Mouse (Mus musculus) CH12.LX (cell line): Measurements from ENCODE around the gene Ddx10. TPM values are rescaled to one million over a fixed set of nuclear protein-coding genes. Genes with fewer than 3 reads are reported as not detected.
"Not testable (repeated sequence)": the region's sequence is repeated elsewhere in the genome, so short reads cannot be mapped to it uniquely, and the experiment has no call there.

Experiments
- DNase-seq: peaks from one replicate; pipeline ENCODE4 v3.0.0-alpha.2; 2013; ENCODE audit errors: extremely low read depth
- H3K27ac ChIP-seq: 2 replicates; pipeline ENCODE4 v1.5.1; 2012; ENCODE audit warnings: low read depth, mild to moderate bottlenecking, control low read depth, moderate library complexity; ENCODE audit not compliant: insufficient read depth
- H3K27me3 ChIP-seq: replicated peaks from 2 replicates; pipeline ENCODE3; 2012; ENCODE audit warnings: inconsistent platforms
- H3K36me3 ChIP-seq, 2 experiments: replicated peaks in 1 of 2; 2 replicates each; pipeline versions ENCODE3 to v1.6.1; 2012; ENCODE audit warnings: inconsistent platforms in 1 of 2, low read length in 1 of 2, mild to moderate bottlenecking in 1 of 2, mixed read lengths in 1 of 2, moderate library complexity in 1 of 2; ENCODE audit not compliant: control insufficient read depth in 1 of 2, insufficient read depth in 1 of 2
- H3K4me1 ChIP-seq, 2 experiments: 2 replicates each; pipeline ENCODE4 v1.6.1; 2012; ENCODE audit warnings: inconsistent platforms in 1 of 2, moderate library complexity in 1 of 2; ENCODE audit not compliant: insufficient read depth in 2 of 2, control insufficient read depth in 1 of 2
- H3K4me2 ChIP-seq: 2 replicates; pipeline ENCODE4 v1.6.1; 2012; ENCODE audit warnings: low read depth, mild to moderate bottlenecking, control low read depth; ENCODE audit not compliant: poor library complexity, insufficient read depth, severe bottlenecking
- H3K4me3 ChIP-seq, 3 experiments: fragments of 150-350 bp in 1 of 3; sonication (generic) in 1 of 3; replicated peaks in 1 of 3; 2 replicates each; pipeline versions ENCODE3 to v1.5.1; 2011 to 2012; ENCODE audit warnings: low read depth in 2 of 3, low read length in 2 of 3, mild to moderate bottlenecking in 2 of 3, moderate library complexity in 2 of 3, control low read depth in 1 of 3, improper control_type of control experiment in 1 of 3, inconsistent platforms in 1 of 3, mixed read lengths in 1 of 3; ENCODE audit not compliant: poor library complexity in 1 of 3
- H3K79me2 ChIP-seq: replicated peaks from 2 replicates; pipeline ENCODE4 v1.6.1; 2012; ENCODE audit warnings: mild to moderate bottlenecking, moderate library complexity; ENCODE audit not compliant: control insufficient read depth, poor library complexity, insufficient read depth, severe bottlenecking; ENCODE audit errors: extremely low read depth
- H3K9ac ChIP-seq: 2 replicates; pipeline ENCODE4 v1.6.1; 2012; ENCODE audit warnings: low read depth, mild to moderate bottlenecking, control low read depth, moderate library complexity; ENCODE audit not compliant: insufficient read depth
- H3K9me3 ChIP-seq: replicated peaks from 2 replicates; pipeline ENCODE3; 2012; ENCODE audit warnings: low read length, inconsistent platforms, mixed read lengths
- BHLHE40 ChIP-seq: IDR thresholded peaks from 2 replicates; pipeline ENCODE4 v1.6.1; 2011; ENCODE audit warnings: mild to moderate bottlenecking, low read depth, low read length, improper control_type of control experiment
- ELF1 ChIP-seq: IDR thresholded peaks from 2 replicates; pipeline ENCODE4 v1.6.1; 2014; ENCODE audit warnings: low read depth, mild to moderate bottlenecking, inconsistent platforms, low read length, improper control_type of control experiment
- EP300 ChIP-seq: IDR thresholded peaks from 2 replicates; pipeline ENCODE4 v1.6.1; 2011; ENCODE audit warnings: low read length, improper control_type of control experiment
- ETS1 ChIP-seq: conservative IDR thresholded peaks from 2 replicates; pipeline ENCODE4 v1.6.1; 2012; ENCODE audit warnings: low read depth, mild to moderate bottlenecking, inconsistent platforms, low read length, improper control_type of control experiment, moderate library complexity
- IRF4 ChIP-seq: IDR thresholded peaks from 2 replicates; pipeline ENCODE4 v1.6.1; 2014; ENCODE audit warnings: low read depth, mild to moderate bottlenecking, inconsistent platforms, low read length, improper control_type of control experiment
- JUN ChIP-seq: IDR thresholded peaks from 2 replicates; pipeline ENCODE4 v1.6.1; 2011; ENCODE audit warnings: low read depth, mild to moderate bottlenecking, low read length, improper control_type of control experiment, moderate library complexity; ENCODE audit not compliant: insufficient read depth
- JUND ChIP-seq: conservative IDR thresholded peaks from 2 replicates; pipeline ENCODE4 v1.6.1; 2011; ENCODE audit warnings: low read depth, low read length, improper control_type of control experiment
- KAT2A ChIP-seq: IDR thresholded peaks from 2 replicates; pipeline ENCODE4 v1.6.1; 2012; ENCODE audit warnings: low read length, improper control_type of control experiment, inconsistent platforms; ENCODE audit not compliant: insufficient replicate concordance
- MAFK ChIP-seq: IDR thresholded peaks from 2 replicates; pipeline ENCODE4 v1.6.1; 2011; ENCODE audit warnings: low read length, improper control_type of control experiment; ENCODE audit not compliant: insufficient replicate concordance
- MEF2A ChIP-seq: IDR thresholded peaks from 2 replicates; pipeline ENCODE4 v1.6.1; 2014; ENCODE audit warnings: low read depth, mild to moderate bottlenecking, inconsistent platforms, low read length, improper control_type of control experiment, borderline replicate concordance
- MXI1 ChIP-seq: IDR thresholded peaks from 2 replicates; pipeline ENCODE4 v1.6.1; 2011; ENCODE audit warnings: mild to moderate bottlenecking, low read depth, low read length, improper control_type of control experiment
- POLR2AphosphoS2 ChIP-seq: IDR thresholded peaks from 2 replicates; pipeline ENCODE4 v1.6.1; 2011; ENCODE audit warnings: low read depth, low read length, improper control_type of control experiment
- SMC3 ChIP-seq: IDR thresholded peaks from 2 replicates; pipeline ENCODE4 v1.6.1; 2011; ENCODE audit warnings: low read depth, low read length, improper control_type of control experiment
- dilution Hi-C: fragments of 300-500 bp; cut with MboI; formaldehyde crosslinking; loops from 2 replicates; pipeline ENCODE4 v1.14.3; 2020; ENCODE audit warnings: low sequenced_read_pairs; ENCODE audit not compliant: extremely low pct_unique_long_range_greater_than_20kb, extremely low pct_ligation_motif_present
- in situ Hi-C: fragments of 300-500 bp; cut with MboI; formaldehyde crosslinking; loops from 3 replicates; pipeline ENCODE4 v1.14.3; 2019; ENCODE audit warnings: low sequenced_read_pairs, low pct_ligation_motif_present, low pct_unique_long_range_greater_than_20kb, mixed read lengths
- polyA plus RNA-seq: library from polyadenylated mRNA; unstranded; fragments of >175 nt; gene quantifications from 2 replicates; pipeline ENCODE4 v1.2.1, GENCODE M21; 2012; ENCODE audit warnings: low read depth; ENCODE audit not compliant: insufficient read length
- total RNA-seq, 2 experiments: library from RNA; depleted of rRNA; stranded (reverse); fragments of 300-350 nt in 1 of 2; fragments of >200 nt in 1 of 2; gene quantifications; 2 replicates each; pipeline ENCODE4 v1.2.3; 2012 to 2014

Gene Ddx10
- total and polyA plus RNA-seq, 3 experiments, result 23.4 to 64.2 (median 36.1) TPM

DNA sequence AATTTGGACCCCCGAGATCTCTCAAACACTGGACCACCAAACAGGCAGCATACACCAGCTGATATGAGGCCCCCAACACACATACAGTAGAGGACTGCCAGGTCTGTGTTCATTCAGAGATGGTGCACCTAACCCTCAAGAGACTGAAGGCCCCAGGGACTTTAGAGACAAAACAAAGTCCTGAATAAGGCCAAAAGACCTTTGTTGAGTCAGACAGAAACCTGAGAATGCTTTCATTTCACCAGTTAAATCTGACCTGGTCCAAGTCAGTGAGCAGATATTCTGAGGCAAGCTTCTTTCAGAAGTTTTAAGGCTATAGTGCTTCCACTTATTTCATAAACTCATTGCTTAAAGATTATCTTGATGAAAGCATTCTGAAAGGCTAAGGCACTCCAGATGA is 105.4 kb downstream of the Ddx10 start:
- H3K79me2 ChIP-seq, H3K9me3 ChIP-seq, H3K4me3 ChIP-seq, dilution Hi-C loops, H3K27me3 ChIP-seq, H3K9ac ChIP-seq, H3K27ac ChIP-seq, H3K4me2 ChIP-seq: not testable (repeated sequence)
- DNase-seq, result peak; percentile 78
- peaks cover 0 to 12% of the 10 kb centered on the region in 2 experiments for H3K36me3 ChIP-seq
- TF ChIP-seq MAFK, result peak; percentile 70
- peak; percentile 84 for TF ChIP-seq JUND
- peak; percentile 83 for TF ChIP-seq EP300
- TF ChIP-seq BHLHE40, result peak; percentile 65
- 0 out of 2 replicates have a peak, but pooled peaks have one; percentile 50 for TF ChIP-seq KAT2A
- TF ChIP-seq ETS1, result peak; percentile 58
- peak; percentile 37; the same call in 1 of the 2 replicates for TF ChIP-seq JUN
- TF ChIP-seq IRF4, result peak; percentile 90
- peak; percentile 76 for TF ChIP-seq MEF2A
- in situ Hi-C loops, result loop anchor here (25.0 kb wide), 1 partner anchor 780 kb away; no protein-coding TSS in a partner anchor
- peaks cover 3 to 45% of the 10 kb centered on the region in 2 experiments; a peak in 2 of 4 replicates for H3K4me1 ChIP-seq

DNA sequence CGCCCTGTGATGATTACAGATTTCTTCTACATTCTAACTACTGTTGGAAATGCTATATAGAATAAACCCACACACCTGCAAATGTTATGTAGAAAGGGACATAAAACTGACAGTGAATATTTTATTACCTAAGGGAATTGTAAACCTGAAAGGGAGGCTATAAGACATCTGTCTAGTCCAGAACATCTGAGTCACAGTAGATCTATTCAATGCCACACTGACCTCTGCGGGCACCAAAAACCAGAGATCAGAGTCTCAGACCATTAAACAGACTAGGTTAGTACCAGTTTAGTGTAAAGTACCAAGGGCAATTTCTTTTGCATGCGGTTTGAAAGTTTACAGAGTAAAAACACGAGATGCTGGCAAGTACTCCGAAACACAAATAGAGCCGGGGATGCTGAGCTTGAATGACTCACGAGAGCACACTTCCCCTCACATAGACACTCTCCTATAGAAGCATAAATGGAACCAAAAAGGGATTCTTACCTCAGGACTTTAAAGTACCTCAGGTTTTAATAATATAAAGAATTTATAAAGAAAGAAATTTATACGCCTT is 107.2 kb downstream of the Ddx10 start:
- no peak overlapping the region for H3K4me3 ChIP-seq
- H3K36me3 ChIP-seq, result peaks cover 0 to 9% of the 10 kb centered on the region in 2 experiments
- H3K4me2 ChIP-seq, result no peak overlapping the region
- dilution Hi-C loops, result no loop called here
- H3K27me3 ChIP-seq, result no peaks in the 10 kb centered on the region
- H3K27ac ChIP-seq, result no peak overlapping the region
- peak; percentile 62 for DNase-seq
- no peaks in the 10 kb centered on the region for H3K9me3 ChIP-seq
- H3K9ac ChIP-seq, result no peak overlapping the region
- H3K4me1 ChIP-seq, result peaks cover 3 to 45% of the 10 kb centered on the region in 2 experiments; a peak in 2 of 4 replicates
- H3K79me2 ChIP-seq, result no peaks in the 10 kb centered on the region
- in situ Hi-C loops, result loop anchor here (25.0 kb wide), 1 partner anchor 778 kb away; no protein-coding TSS in a partner anchor
- TF ChIP-seq ELF1, result no peak
- TF ChIP-seq ETS1, result peak; percentile 23; the same call in 1 of the 2 replicates
- TF ChIP-seq BHLHE40, result peak; percentile 76

DNA sequence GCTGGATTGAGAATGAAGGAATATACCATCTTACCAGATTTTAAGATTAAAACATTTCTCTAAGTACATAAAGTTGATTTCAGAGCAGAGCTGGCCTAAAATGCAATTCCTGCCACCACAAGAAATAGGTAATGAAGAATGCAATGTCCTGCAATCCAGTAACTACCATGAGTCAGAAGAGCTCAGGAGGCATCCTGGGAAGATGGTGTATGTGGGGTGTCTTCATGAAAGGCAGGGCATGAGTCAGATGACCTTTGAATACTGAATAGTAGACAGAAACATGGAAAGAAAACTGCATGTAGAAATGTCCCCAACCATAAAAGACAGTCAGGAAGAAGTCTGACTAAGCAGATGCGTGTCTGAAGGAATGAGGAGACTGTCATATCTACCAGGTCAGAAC is 115.0 kb downstream of the Ddx10 start:
- in situ Hi-C loops, result loop anchor here (25.0 kb wide), 1 partner anchor 771 kb away; no protein-coding TSS in a partner anchor
- no peak overlapping the region for H3K4me3 ChIP-seq
- TF ChIP-seq SMC3 (no peak), POLR2AphosphoS2 (no peak), KAT2A (no peak), IRF4 (no peak), MXI1 (no peak)
- TF ChIP-seq, all 38 proteins: peak for 0
- Histone ChIP-seq H3K9me3 (no peaks in the 10 kb centered on the region), H3K9ac (no peak overlapping the region), H3K36me3 (peaks cover 0 to 8% of the 10 kb centered on the region in 2 experiments), H3K27me3 (no peaks in the 10 kb centered on the region), H3K4me1 (no peaks in the 10 kb centered on the region), H3K79me2 (no peaks in the 10 kb centered on the region), H3K27ac (no peak overlapping the region), H3K4me2 (no peak overlapping the region)
- no peak for DNase-seq
- dilution Hi-C loops, result no loop called here
